Mouse (Mus musculus) lung, adult 2 months (tissue): Measurements from ENCODE around the gene Zfr2. TPM values are rescaled to one million over a fixed set of nuclear protein-coding genes. Genes with fewer than 3 reads are reported as not detected.

Source experiments
- DNase-seq: peaks from one replicate; pipeline ENCODE4 v3.0.0; 2022
- H3K4me1 ChIP-seq: fragments of 200-500 bp; 2 replicates; pipeline ENCODE4 v1.6.1; 2011; ENCODE audit warnings: low read length; ENCODE audit not compliant: control insufficient read depth, insufficient read depth
- H3K4me3 ChIP-seq: fragments of 200-500 bp; replicated peaks from 2 replicates; pipeline ENCODE3; 2011; ENCODE audit warnings: low read depth, mild to moderate bottlenecking, control low read depth, low read length; ENCODE audit errors: extremely low read depth
- CTCF ChIP-seq: fragments of 200-500 bp; IDR thresholded peaks from 2 replicates; pipeline ENCODE4 v1.5.1; 2011; ENCODE audit warnings: mild to moderate bottlenecking, low read length, control low read depth; ENCODE audit not compliant: insufficient read depth
- POLR2A ChIP-seq: fragments of 200-500 bp; IDR thresholded peaks from 2 replicates; pipeline ENCODE4 v1.6.1; 2011; ENCODE audit warnings: low read depth, mild to moderate bottlenecking, control low read depth, low read length, borderline replicate concordance; ENCODE audit errors: extremely low read depth
- WGBS: fragments of 180-500 bp; shearing (Covaris S2); methylation state at CpG from one replicate; pipeline ENCODE4 v1.1.7; 2018; 5-methylcytosine and 5-hydroxymethylcytosine counted together
- polyA plus RNA-seq: library from polyadenylated mRNA; depleted of rRNA; stranded (reverse); fragments of >200 nt; gene quantifications from 2 replicates; pipeline ENCODE4 v1.2.3, GENCODE M21; 2012

Zfr2 gene
- polyA plus RNA-seq, 1 experiment: 10.0 TPM

DNA sequence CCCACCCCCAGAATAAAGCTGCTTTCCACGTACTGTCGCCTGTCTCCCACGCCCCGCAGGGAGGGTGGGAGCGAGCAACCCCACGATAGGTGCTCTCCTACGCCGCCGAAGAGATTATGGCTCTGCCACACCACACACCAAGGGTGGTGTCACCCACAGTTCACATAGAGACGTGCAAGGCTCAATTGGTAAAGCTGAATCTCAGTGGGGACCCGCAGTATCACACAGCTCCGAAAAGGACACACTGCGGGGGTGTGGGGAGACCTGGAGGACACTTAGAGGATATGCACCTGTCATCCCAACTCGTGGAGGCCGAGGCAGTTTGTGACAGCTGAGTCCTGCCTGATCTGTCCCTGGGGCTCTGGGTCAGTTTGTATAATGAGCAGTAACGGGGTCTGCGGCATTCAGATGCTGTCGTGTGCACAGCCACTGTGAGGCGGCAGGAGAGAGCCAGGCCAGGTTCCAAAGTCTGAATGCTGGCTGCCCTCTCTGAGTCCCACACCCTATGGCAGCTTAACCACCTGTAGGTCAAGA lies 39.9 kb upstream of the Zfr2 start:
- DNase-seq: no peak
- peak overlapping the region; percentile 94 for H3K4me3 ChIP-seq
- WGBS: 6% methylated on average over 19 of the region's 19 CpGs
- 0 out of 2 replicates have a peak, but pooled peaks cover 8% of the 10 kb centered on the region for H3K4me1 ChIP-seq
- TF ChIP-seq POLR2A (peak; percentile 12; the same call in 1 of the 2 replicates), CTCF (no peak)

DNA sequence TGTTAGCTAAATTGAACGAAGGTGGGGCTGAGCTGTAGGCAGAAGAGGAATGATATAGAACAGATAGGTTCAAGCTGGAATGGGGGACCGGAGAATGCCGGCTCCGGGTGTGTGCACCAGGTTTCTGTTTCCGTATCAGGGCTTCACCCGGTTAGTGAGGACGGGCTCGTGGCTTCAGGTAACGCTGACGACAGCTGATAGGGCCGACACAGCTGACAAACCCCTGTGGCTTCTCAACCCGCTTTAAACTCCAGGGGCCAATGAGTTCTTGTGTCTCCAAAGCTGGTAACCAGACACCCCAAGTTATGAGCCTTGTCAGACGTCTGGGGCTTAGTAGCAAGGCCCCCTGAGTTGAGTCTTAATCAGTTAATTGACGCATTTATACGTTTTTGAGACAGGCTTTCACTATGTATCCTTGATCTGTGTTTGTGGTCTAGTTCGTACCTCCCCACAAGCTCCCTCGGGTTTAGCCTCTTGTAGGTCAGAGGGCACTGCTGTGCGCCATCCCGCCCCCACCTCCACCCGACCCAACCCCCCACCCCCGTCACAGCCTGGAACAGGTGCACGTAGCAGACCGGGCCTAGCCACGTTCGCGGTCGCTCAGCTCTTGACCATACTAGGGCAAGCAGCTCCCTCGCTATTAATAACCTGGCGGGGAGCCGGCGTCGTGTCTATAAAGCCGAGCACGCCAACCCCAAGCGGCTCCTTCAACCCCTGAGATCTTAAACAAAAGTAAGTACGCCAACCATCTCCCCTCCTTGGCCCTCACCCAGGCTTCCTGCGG lies 38.8 kb upstream of the Zfr2 start:
- TF ChIP-seq POLR2A: 0 out of 2 replicates have a peak, but pooled peaks have one; percentile 7
- TF ChIP-seq CTCF: no peak
- peak; percentile 36 for DNase-seq
- Histone ChIP-seq H3K4me1 (peaks cover 8% of the 10 kb centered on the region; the same call in 1 of the 2 replicates), H3K4me3 (no peak overlapping the region)
- 11% methylated on average over 37 of the region's 37 CpGs for WGBS

DNA sequence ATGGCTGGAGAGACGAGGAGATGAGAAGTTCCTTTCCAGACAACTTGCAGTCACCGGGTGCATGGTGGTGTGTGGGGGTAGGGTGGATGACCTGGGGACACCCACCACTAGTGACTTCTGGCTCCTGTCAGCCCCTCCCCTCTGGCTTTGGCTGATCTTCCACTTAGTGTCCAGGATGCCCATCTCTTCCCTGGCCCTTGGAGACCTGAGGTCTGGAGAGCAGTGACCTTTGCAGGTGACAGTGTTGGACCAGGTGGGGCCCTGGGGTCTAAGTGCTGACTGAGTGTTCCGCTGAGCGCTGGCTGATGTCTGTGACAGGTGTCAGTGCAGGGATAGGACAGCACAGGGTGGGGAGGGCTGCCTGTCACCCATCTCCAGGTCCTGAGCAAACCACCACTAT lies 37.7 kb upstream of the Zfr2 start:
- Histone ChIP-seq H3K4me1 (peaks cover 8% of the 10 kb centered on the region; the same call in 1 of the 2 replicates), H3K4me3 (no peak overlapping the region)
- WGBS: 64% methylated on average over 4 of the region's 4 CpGs
- TF ChIP-seq POLR2A: no peak
- TF ChIP-seq CTCF: no peak
- no peak for DNase-seq

DNA sequence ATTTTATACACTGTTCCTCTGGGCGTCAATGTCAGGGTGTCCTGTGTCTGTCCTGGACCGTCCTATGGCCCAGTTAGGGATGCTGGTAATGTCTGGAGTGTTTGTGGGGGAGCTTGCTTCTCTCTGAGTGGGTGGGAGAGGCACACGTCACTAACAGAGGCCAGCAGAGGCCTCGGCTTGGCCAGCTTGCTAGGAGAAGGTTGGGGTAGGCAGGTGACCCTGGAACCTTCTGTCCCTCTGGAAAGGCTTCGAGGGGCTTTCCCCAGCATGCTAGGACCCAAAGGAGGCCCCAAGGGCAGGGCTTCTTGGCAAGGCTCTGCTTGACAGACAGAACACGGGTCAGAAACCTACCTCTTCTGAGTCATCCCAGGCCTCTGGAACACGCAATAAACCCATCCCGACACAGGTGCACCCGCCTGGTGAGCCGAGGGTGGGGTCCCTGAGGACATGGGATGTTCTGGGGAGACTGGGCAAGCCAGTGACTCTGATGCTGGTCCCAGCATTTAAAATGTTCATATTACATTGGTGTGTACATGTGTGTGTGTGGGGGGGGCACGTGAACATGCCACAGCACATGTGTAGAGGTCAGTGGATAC lies 36.4 kb upstream of the Zfr2 start:
- TF ChIP-seq CTCF (no peak), POLR2A (no peak)
- 64% methylated on average over 11 of the region's 11 CpGs for WGBS
- Histone ChIP-seq H3K4me3 (no peak overlapping the region), H3K4me1 (peaks cover 6% of the 10 kb centered on the region; the same call in 1 of the 2 replicates)
- DNase-seq: no peak

DNA sequence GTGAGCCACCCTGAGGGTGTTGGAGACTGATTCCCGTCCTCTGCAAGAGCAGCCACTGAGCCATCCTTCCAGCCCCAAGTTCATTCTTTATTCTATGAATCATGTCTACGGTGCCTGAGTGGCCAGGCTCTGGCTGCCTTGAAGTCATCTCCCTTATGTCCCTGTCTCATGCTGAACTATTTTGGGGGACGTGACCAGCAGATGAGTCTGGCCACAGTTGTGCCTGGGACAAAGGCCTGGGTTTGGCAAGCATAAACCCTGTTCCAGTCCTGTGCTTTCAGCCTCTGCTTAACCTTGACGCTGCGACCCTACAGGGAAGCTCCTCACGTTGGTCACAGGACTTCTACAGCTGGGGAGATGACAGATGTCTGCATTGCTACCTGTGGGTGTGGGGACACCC lies 35.6 kb upstream of the Zfr2 start:
- 42% methylated on average over 6 of the region's 6 CpGs for WGBS
- Histone ChIP-seq H3K4me3 (no peak overlapping the region), H3K4me1 (peaks cover 6% of the 10 kb centered on the region; the same call in 1 of the 2 replicates)
- no peak for DNase-seq
- TF ChIP-seq CTCF (no peak), POLR2A (no peak)

DNA sequence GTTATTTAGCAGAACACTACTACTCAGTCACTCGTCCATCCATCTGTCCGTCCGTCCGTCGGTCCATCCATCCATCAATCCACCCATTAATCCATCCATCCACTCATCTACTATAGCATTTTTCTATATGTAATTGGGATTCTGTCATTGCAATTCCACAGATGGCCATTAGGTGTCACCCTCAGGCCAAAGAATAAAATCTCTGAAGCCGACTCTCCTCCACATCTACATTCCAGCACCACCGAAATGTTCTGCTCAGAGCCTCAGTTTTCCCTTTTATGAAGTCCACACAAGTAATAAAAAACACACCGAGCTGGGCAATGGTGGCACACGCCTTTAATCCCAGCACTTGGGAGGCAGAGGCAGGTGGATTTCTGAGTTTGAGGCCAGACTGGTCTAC lies 34.7 kb upstream of the Zfr2 start:
- DNase-seq: peak; percentile 55
- TF ChIP-seq CTCF (peak; percentile 53; the same call in 1 of the 2 replicates), POLR2A (no peak)
- Histone ChIP-seq H3K4me3 (no peak overlapping the region), H3K4me1 (peaks cover 3% of the 10 kb centered on the region; the same call in 1 of the 2 replicates)
- WGBS: 1% methylated on average over 9 of the region's 9 CpGs

DNA sequence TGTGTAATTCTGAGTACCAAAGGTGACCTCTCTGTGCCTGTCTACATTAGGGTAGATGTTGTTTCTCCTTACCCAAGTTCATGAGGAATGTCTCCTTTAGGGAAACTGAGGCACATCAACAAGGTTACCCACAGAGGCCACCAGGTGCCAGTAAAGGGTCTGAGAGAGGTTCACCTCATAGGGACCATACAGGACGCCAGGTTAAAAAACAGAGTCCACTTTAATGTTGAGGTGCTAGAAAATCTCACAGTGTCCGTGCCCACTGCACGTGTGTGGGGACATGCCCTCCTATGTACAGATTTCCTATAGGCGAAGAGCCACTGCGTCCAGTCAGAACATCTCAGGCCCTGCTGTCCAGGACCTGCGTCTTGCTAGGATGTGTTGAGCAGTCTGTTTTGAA lies 34.0 kb upstream of the Zfr2 start:
- no peak overlapping the region for H3K4me3 ChIP-seq
- no peak for DNase-seq
- TF ChIP-seq CTCF: no peak
- no peak for TF ChIP-seq POLR2A
- WGBS: 77% methylated on average over 6 of the region's 6 CpGs
- H3K4me1 ChIP-seq: peaks cover 2% of the 10 kb centered on the region; the same call in 1 of the 2 replicates

DNA sequence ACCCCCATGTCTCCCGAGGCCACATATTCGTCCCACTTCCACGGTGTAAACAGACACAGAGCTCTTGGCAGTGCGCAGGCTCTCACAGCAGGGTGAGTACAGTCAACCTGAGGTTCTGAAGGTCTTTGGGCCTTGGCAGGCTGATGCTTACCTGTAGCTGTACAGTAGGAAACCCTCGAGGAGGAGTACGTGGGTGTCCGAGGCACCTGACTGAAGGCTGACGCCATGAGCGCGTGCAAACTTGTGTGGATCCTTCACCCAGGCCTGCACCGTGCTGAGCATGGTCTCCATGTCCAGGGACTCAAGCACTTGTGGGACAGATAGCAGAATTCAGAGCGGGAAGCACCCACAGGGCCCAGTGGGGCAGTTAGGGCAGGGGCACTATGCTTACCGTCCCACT lies 32.8 kb upstream of the Zfr2 start:
- Histone ChIP-seq H3K4me1 (no peaks in the 10 kb centered on the region; the same call in 1 of the 2 replicates), H3K4me3 (no peak overlapping the region)
- WGBS: 74% methylated on average over 13 of the region's 13 CpGs
- TF ChIP-seq POLR2A: no peak
- TF ChIP-seq CTCF: no peak
- no peak for DNase-seq

DNA sequence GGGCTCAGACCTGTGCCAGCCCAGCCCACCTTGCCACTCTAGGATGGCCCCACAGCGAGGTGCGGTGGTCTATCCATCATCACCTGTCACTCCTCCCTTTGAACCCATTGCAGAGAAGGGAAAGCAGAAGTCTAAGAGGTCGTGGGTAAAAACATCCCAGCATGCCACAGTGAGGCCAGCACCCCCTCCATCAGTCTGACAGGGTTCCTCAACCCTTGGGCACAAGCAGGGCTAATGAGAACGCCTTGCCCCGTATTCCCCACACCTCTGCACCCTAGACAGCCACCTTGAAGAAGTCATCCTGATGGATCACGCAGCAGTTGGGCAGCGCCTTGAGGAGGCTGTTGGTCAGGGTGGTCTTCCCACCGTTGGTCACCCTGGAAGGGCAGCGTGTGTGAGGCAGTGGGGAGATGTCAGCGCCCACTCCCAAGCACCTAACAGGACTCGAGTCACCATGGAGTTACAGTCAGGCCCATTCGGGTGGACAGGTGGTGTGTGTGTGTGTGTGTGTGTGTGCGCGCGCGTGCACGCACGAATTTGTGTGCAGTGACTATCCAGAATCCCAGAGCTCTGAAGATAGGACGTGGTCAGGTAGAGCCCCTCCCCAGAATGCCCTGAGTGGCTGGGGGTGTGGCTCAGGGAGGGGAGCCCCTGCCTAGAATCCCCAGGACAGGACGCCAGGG lies 32.2 kb upstream of the Zfr2 start:
- 74% methylated on average over 20 of the region's 20 CpGs for WGBS
- H3K4me3 ChIP-seq: no peak overlapping the region
- H3K4me1 ChIP-seq: no peaks in the 10 kb centered on the region; the same call in 1 of the 2 replicates
- TF ChIP-seq CTCF: no peak
- no peak for TF ChIP-seq POLR2A
- DNase-seq: no peak
